Mouse (Mus musculus): Measurements from ENCODE around the gene Syngap1. TPM values are rescaled to one million over a fixed set of nuclear protein-coding genes. Genes with fewer than 3 reads are reported as not detected.
"Not testable (repeated sequence)": the region's sequence is repeated elsewhere in the genome, so short reads cannot be mapped to it uniquely, and the experiment has no call there.

Gene Syngap1
- total RNA-seq, 2 experiments from 2014 or later: 463 to 497 TPM

DNA sequence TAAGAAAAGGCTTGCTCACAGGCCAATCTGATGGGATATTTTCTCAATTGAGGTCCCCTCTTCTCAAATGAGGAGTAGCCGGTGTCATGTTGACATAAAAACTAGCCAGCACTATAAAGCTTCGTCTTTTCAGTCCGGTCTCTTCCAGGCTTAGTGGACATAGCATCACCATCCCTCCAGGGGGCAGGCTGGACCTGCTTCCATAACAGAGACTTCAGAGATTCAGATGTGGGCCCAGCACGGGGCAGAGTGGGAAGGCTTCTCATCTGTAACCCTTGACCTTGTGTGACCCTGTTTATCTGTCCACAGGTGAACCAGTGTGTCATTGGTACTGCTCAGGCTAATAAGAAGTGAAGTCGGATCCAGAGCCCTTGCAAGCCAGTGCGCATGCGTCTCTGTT is 9.3 kb upstream of the Syngap1 start:
- not testable (repeated sequence) for H3K27ac ChIP-seq; H3K4me3 ChIP-seq; DNase-seq (ENCODE audit: low spot score in 2 of 2)
- peak; percentile 68 for TF ChIP-seq CTCF (conservative IDR thresholded peaks at IDR 0.05)

DNA sequence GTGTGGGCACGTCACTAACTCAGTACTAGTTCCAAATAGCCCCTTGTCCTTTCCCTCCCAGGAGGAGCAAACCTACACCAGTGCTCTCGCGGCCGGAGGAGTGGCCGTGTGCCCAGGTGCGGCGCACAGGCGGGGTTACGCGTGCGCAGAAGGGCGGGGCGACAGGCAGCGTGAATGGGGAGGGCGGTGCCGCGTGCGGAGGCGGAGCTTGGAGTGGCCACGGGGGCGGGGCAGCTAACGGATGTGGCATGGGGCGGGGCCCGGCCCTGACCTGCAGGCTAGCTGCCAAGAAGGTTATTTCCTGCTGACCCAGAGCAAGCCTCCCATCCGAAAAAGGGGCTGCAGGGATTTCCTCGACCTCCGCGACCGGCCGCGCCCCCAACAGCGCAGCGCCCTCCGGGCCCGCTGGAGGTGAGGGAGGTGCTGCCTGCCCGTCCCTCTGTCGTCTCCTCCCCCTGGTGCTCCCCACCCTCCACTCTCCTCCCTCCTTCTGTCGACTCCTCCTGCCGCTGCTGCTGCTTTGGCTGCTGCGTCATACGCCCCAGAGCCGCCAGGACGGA is 8.1 kb upstream of the Syngap1 start, which contains the start of gene Phf1:
TSS of gene Phf1 (plus strand) at position 214 of the 560 bp plus-strand sequence.
- DNase-seq (ENCODE audit: low spot score in 2 of 2): peak; percentile 94 to 95
- Histone ChIP-seq H3K27ac (peak within 1 kb of the TSS; percentile 95), H3K4me3 (peak within 1 kb of the TSS; percentile 93)
- TF ChIP-seq CTCF (conservative IDR thresholded peaks at IDR 0.05): no peak; the same call in 1 of the 2 replicates

DNA sequence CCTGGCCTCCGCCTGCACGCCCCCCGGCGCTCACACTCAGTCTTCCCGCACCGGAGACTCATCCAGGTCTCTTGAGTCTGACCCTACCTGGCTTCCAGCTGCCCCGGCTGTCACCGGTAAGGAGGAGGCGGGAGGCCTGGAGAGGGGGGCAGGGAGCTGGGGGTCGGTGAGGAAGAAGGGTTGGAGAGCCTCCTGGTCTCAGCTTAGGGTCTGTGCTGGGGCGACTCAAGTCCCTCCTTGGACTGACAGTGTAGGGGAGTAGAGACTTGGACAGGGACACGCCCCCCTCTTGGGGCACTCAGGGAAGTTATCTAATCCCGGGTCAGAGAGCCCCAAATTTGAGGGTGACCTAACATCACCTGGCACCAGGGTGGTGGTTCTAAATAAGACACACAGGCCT is 7.6 kb upstream of the Syngap1 start:
- no peak for TF ChIP-seq CTCF (conservative IDR thresholded peaks at IDR 0.05)

DNA sequence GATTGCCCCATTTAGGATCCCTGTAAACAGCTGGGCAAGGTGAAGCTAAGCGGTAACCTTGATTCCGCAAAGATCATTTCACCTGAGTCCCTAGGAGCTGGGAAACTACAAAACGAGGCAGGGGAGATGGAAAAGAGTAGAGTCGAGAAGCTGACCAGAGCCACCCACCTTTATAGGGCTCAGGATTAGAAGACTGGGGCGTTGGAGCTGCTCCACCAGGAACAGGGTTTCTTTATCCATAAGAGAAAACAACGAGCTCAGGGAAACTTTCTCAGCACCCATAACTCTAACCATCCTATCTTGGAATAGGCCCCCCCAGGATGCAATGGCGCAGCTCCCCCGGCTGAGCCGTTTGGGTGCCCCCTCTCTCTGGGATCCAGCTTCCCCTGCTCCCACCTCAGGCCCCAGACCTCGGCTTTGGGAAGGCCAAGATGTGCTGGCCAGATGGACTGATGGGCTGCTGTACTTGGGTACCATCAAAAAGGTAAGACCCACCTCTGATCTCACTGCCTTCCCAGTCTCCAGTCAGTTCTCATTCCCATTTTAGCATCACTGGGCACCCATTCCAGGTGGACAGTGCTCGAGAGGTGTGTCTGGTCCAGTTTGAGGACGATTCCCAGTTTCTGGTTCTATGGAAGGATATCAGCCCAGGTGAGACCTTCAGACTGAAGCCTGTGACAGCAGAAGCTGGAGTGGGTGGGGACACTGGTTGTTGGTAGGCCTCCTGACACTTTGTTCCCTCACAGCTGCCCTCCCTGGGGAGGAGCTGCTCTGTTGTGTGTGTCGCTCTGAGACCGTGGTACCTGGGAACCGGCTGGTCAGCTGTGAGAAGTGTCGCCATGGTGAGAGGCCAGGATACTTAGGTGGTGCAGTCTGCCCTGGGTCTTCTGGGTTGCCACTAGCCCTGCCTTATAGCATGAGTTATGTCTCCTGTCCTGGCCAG is 6.9 kb upstream of the Syngap1 start:
- Histone ChIP-seq H3K27ac (peak overlapping the region; percentile 95), H3K4me3 (peak overlapping the region; percentile 93)
- no peak for TF ChIP-seq CTCF (conservative IDR thresholded peaks at IDR 0.05)
- no peak for DNase-seq (ENCODE audit: low spot score in 2 of 2)

More for the DNA sequence above, 7.6 kb upstream of the Syngap1 start:
- no peak for DNase-seq (ENCODE audit: low spot score in 2 of 2)
- Histone ChIP-seq H3K27ac (peak overlapping the region; percentile 95), H3K4me3 (peak overlapping the region; percentile 93)

DNA sequence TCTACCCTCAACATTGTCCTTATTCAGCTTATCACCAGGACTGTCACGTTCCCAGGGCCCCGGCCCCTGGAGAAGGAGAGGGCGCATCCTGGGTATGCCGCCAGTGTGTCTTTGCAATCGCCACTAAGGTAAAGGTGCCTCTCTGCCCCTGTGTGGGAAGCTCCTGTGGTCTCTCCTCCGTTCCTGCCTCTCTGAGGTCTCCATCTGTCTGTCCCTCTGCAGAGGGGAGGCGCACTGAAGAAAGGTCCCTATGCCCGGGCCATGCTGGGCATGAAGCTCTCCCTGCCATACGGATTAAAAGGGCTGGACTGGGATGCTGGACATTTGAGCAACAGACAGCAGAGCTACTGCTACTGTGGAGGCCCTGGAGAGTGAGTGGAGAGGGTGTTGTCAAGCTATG is 6.0 kb upstream of the Syngap1 start:
- H3K27ac ChIP-seq: no peak overlapping the region
- no peak for TF ChIP-seq CTCF (conservative IDR thresholded peaks at IDR 0.05)
- no peak overlapping the region for H3K4me3 ChIP-seq
- no peak for DNase-seq (ENCODE audit: low spot score in 2 of 2)

DNA sequence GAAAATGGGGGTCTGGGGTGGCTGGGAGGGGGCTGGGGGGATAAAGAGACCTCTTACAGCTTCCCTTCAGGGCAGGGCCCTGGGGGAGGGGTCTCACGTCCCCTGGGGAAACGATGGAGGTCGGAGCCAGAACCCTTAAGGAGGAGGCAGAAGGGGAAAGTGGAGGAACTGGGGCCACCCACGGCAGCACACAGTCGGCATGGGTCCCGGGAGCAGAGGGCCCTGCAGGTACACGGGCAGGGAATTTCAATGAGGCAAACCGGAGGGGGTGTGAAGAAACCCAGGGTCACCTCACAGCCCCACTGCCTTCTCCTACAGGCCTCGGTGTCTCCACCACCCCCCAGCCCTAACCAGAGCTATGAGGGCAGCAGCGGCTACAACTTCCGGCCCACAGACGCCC is 4.6 kb upstream of the Syngap1 start:
- TF ChIP-seq CTCF (conservative IDR thresholded peaks at IDR 0.05): no peak
- no peak for DNase-seq (ENCODE audit: low spot score in 2 of 2)
- Histone ChIP-seq H3K27ac (no peak overlapping the region), H3K4me3 (no peak overlapping the region)

DNA sequence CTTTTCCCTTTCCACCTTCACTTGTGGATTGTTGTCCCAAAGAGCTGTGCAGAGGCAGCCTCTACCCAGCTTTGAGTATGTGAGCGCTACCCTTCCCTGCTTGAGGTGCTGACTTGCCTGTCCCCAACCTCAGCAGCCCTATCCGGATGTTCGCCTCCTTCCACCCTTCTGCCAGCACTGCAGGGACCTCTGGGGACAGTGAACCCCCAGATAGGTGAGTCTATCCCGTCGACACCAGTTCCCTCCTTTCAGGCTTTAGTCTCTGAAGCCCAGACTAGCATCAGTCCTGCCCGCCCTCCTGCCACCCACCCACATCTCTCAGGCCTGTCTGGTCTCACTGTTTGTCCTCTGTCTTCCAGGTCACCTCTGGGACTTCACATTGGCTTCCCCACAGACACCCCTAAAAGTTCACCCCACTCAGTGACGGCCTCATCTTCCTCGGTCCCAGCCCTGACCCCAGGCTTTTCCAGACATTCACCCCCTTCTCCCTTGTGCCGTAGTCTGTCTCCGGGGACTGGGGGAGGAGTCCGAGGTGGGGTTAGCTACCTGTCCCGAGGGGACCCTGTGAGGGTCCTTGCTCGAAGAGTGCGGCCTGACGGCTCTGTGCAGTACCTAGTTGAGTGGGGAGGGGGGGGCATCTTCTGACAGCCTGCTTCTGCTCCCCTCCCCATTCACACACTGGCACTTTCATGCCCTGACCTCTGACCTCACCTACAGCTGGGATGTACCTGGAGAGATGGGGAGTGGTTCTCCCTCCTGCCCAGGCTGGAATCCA is 3.9 kb upstream of the Syngap1 start:
- H3K27ac ChIP-seq: no peak overlapping the region
- H3K4me3 ChIP-seq: no peak overlapping the region
- no peak for DNase-seq (ENCODE audit: low spot score in 2 of 2)
- TF ChIP-seq CTCF (conservative IDR thresholded peaks at IDR 0.05): no peak

DNA sequence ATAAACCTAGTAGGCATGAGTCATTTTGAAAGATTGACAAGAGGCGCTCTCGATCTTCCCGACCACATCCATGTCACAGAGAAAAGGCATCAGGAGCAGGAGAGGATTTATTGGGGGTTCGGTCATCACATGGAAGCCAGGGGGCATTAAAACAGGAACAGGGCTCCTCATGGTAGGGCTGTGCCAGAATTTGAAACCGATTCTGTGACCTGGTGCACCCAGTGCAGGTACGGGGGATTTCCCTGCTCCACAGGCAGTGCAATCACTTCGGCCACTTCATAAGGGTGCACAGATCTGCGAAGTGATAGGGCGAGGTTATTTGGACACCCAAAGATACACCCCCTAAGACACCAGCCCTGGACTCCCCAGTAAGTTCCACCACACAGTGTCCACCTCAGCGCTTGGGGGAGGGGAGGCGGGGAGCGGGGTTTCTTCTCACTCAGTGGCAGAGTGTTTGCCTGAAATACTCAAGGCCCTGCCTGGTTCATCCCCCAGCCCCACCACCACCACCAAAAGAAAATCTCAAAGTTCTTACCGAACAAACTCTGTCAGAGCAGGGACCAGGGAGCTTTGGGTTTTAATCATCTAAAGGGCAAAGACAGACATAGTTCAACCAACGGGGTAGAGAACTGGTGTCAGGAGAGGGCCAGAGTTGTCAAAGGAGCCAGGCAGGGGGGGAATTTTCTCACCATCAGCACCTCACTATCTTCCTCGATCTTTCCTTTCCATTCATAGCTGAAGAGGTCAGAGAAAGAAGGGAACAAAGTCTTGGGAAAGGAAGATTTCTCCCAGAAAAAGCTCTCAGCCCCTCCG is 3.0 kb upstream of the Syngap1 start:
- Histone ChIP-seq H3K4me3 (peak overlapping the region; percentile 61), H3K27ac (peak overlapping the region; percentile 91)
- no peak for DNase-seq (ENCODE audit: low spot score in 2 of 2)
- no peak for TF ChIP-seq CTCF (conservative IDR thresholded peaks at IDR 0.05)

DNA sequence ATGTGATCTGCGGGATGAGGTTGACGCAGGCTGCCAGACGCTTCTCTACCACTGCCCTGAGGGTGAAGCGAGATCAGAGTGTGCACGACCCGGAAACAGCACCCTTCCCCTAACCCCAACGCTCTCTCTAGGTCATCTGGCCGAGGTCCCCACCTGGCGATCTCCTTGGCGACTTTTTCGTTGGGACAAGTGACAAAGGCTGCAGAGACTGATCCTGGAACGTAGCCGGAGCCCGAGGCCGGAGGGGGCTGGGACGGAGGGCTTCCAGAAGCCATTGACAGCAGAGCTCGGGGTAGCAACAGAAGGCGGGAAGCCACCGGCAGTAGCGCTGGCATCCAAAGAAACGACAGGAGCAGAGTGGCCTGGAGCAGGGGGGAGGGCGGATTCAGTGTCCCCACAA is 2.3 kb upstream of the Syngap1 start:
- Histone ChIP-seq H3K4me3 (peak overlapping the region; percentile 61), H3K27ac (peak overlapping the region; percentile 91)
- no peak for TF ChIP-seq CTCF (conservative IDR thresholded peaks at IDR 0.05)
- DNase-seq (ENCODE audit: low spot score in 2 of 2): no peak

DNA sequence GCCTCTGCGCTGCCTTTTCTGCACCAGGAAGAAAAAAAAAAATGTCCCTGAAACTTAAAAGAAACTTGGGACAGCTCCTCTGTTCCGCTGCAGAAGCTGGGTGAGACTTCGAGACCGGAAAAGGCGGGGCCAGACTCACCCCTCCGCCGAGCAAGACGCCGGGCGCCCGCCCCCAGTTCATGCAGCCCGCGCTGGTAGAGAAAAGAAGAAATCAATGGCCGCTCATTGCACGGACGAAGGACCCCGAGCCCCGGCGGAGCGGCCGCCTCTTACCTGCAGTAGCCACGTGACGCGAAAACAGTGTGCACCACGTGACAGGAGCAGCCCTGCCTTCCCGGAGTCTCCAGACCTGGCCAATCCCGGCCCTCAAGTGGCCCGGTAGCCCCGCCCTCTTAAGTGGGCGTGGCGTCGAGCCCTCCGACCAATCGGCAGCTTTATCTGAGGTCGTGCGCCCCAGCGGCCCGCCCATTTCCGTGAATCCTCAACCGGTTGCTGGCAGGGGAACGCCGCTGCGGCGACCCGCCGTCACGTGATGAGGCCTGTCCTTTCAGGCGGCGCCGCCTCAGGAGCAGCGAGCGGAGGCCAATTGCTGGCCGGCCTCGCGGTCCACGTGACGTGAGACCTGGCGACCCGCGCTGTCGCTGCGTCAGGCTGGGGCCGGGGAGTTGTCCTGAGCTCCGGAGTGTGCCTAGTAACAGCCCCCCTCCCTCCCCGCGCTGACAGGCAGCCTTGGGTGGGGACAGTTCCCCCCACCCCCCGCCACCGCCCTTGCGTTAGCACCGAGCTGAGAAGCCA is 1.7 kb upstream of the Syngap1 start, which contains the start of gene Cuta:
TSS of gene Cuta (minus strand) at position 392 of the 795 bp plus-strand sequence.
- TF ChIP-seq CTCF (conservative IDR thresholded peaks at IDR 0.05): no peak
- peak; percentile 99 to 100 for DNase-seq (ENCODE audit: low spot score in 2 of 2)

DNA sequence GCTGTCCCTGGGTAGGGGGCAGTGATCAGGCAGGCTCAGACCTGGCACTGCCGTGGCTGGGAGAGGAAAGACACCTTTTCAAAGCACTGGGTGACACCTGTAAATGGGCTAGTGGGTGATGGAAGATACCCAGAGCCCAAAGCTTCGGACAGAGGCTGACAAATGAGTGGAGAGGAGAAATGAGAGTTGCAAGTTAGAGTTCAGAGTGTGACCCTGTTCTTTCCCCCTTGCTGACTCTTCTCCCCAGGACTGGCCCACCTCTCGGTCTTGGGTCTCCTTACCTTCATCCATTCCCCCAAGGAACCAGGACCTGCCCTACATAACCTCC is 1.1 kb upstream of the Syngap1 start:
- Histone ChIP-seq H3K4me3 (peak overlapping the region; percentile 61), H3K27ac (peak overlapping the region; percentile 99)
- no peak for DNase-seq (ENCODE audit: low spot score in 2 of 2)
- no peak for TF ChIP-seq CTCF (conservative IDR thresholded peaks at IDR 0.05)

More for the DNA sequence above, 1.7 kb upstream of the Syngap1 start, which contains the start of gene Cuta:
- peak within 1 kb of the TSS; percentile 99 for H3K27ac ChIP-seq
- peak within 1 kb of the TSS; percentile 65 for H3K4me3 ChIP-seq

All from layer of hippocampus, adult 2 months (tissue).